Mouse (Mus musculus) mouse trophoblast stem cell (cell line): ENCODE measurements around the gene Klhl42.

Experiments
- in situ Hi-C, 2 experiments: fragments of 300-500 bp; cut with MseI, MboI; formaldehyde crosslinking; loops; 2 replicates in 1 of 2; 3 replicates in 1 of 2; pipeline ENCODE4 v1.15.1; 2025

Gene Klhl42

DNA sequence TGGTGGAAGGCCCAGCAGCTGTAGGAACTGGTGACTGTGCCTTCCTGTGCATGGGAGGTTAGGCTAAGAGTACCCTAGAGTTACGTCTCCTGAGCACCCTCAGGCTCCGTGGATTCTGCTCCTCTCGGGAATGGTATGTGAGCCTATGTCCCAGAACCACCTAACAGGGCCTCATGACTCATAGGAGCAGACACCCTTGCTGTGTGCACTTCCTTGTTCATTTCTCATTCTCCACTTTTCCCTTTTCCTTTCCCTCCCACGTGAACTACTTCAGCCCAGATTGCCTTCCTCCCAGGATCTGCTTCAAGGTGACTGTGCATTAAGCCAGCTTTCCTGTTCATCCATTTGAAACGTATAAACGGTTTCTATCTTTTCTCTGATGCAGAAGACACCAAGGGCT lies 59.9 kb downstream of the Klhl42 start:
- in situ Hi-C loops, result no loop called here

DNA sequence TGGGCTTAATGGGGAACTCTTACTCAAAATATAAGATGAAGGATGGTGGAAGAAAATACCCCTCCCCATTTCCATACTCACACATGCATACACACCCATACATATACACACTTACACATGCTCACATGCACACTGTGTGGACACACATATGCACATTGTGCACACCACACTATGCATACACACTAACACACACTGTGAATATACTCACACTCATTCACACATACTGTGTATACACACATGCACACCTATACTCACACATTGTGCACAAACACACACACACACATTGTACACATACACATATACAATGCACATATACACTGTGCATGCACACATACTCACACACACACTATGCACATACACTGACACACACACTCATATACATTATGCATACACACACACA lies 60.7 kb downstream of the Klhl42 start:
- in situ Hi-C loops, result no loop called here

DNA sequence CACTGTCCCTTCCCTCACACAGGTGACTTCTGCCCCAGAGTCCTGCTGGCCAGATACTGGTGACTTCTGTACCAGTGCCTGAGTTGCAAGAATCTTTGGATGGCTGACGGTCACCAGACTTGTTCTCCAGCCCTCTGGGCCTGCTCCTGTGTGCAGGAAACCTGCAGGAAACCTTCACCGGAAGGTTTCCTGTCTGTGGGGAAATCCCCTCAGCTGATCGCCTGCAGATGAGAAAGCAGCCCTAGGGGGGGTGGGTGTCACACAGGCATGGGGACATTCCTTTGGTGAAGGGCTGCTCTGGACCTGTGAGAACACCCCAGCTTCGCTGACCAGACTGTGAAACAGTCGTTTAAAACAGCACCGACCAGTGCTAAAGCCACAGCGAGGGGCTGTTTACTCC lies 63.9 kb downstream of the Klhl42 start:
- in situ Hi-C loops, result no loop called here

DNA sequence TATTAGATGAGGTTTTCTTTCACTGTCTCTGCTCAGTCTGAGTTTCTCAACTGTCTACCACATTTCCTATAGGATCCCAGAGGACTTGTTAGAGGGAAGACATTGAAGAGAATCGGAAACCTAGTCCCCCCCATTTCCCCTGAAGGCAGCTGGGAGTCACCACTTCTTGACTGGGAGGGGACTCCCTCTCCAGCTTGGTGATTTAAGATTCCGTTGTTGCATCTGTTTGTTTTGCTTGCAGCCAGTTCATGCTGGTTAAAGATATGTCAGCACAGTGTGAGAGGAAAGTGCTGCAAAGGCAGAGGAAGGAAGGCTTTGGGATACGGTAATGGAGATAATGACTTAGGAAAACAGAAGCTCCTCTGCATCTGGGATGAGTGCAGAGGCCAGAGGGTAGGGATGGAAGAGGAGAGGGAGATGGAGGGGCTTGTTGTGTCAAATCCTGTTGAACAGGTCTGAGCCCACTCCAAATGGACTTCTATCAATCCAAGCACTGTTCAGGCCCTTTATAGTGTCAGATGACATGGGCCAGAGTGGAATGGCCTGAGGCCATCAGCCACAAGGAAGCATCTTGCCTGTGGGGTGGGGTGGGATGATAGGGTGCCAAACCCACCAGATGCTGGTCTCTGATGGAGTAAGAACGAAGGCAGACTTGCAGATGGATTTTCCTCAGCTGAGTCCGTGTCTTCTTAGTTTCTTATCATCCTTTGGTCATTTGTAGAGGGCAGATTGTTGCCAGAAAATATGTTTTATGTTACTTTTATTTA lies 70.8 kb downstream of the Klhl42 start:
- in situ Hi-C loops, result no loop called here
